Mouse (Mus musculus) bone marrow, adult 2 months (tissue): ENCODE data around the gene Ppm1g. TPM values are rescaled to one million over a fixed set of nuclear protein-coding genes. Genes with fewer than 3 reads are reported as not detected.
A peak's percentile ranks its signal among the peaks of the same experiment; 100 is the strongest.

Experiments
- H3K27ac ChIP-seq: fragments of 200-500 bp; 2 replicates; pipeline ENCODE4 v1.5.1; 2012; ENCODE audit warnings: low read depth, mild to moderate bottlenecking, control low read depth, inconsistent platforms, low read length; ENCODE audit not compliant: control insufficient read depth, poor library complexity, insufficient read depth
- H3K4me1 ChIP-seq: fragments of 200-500 bp; 2 replicates; pipeline ENCODE4 v1.6.1; 2011; ENCODE audit warnings: low read length; ENCODE audit not compliant: control insufficient read depth, insufficient read depth
- H3K4me3 ChIP-seq: fragments of 200-500 bp; replicated peaks from 2 replicates; pipeline ENCODE3; 2011; ENCODE audit warnings: mild to moderate bottlenecking, low read depth, low read length, control low read depth; ENCODE audit not compliant: control insufficient read depth
- CTCF ChIP-seq: fragments of 200-500 bp; IDR thresholded peaks from 2 replicates; pipeline ENCODE4 v1.5.1; 2011; ENCODE audit warnings: low read length, control low read depth; ENCODE audit not compliant: control insufficient read depth, insufficient read depth
- POLR2A ChIP-seq: fragments of 200-500 bp; IDR thresholded peaks from 2 replicates; pipeline ENCODE4 v1.6.1; 2011; ENCODE audit warnings: low read depth, mild to moderate bottlenecking, control low read depth, low read length, borderline replicate concordance; ENCODE audit not compliant: control insufficient read depth
- WGBS: fragments of 180-500 bp; shearing (Covaris S2); methylation state at CpG from one replicate; pipeline ENCODE4 v1.1.7; 2018; 5-methylcytosine and 5-hydroxymethylcytosine counted together
- polyA plus RNA-seq: library from polyadenylated mRNA; stranded (reverse); fragments of >200 nt; gene quantifications from 2 replicates; pipeline ENCODE4 v1.2.4, GENCODE M21; 2011; ENCODE audit warnings: low replicate concordance; ENCODE audit not compliant: missing spikeins, insufficient read depth, insufficient read length

Gene Ppm1g
- polyA plus RNA-seq, 1 experiment, result 147 TPM

- TF ChIP-seq POLR2A (no peak), CTCF (no peak)
- WGBS, result 94% methylated on average over 2 of the region's 2 CpGs
- no peak overlapping the region for H3K27ac ChIP-seq
- no peak overlapping the region for H3K4me3 ChIP-seq
- H3K4me1 ChIP-seq, result no peaks in the 10 kb centered on the region
Measured at GRCm38 (mm10) chr5:31203866-31204265, 16.6 kb downstream of the Ppm1g start.

GRCm38 (mm10) chr5:31202933-31203332 lies 17.6 kb downstream of the Ppm1g start:
- 86% methylated on average over 7 of the region's 7 CpGs for WGBS

GRCm38 (mm10) chr5:31201742-31202590 lies 18.5 kb downstream of the Ppm1g start, which contains the start of gene Zfp513:
TSS of gene Zfp513 (minus strand) at chr5:31202303.
- TF ChIP-seq CTCF (no peak), POLR2A (peak; percentile 82)
- Histone ChIP-seq H3K4me1 (no peaks in the 10 kb centered on the region), H3K27ac (peak within 1 kb of the TSS; percentile 73), H3K4me3 (peak within 1 kb of the TSS; percentile 72)
- under 1% methylated on average over 53 of the region's 53 CpGs for WGBS

More at GRCm38 (mm10) chr5:31202933-31203332, 17.6 kb downstream of the Ppm1g start:
- no peak overlapping the region for H3K27ac ChIP-seq
- H3K4me3 ChIP-seq, result no peak overlapping the region
- TF ChIP-seq POLR2A, result no peak
- TF ChIP-seq CTCF, result no peak
- H3K4me1 ChIP-seq, result no peaks in the 10 kb centered on the region

- Histone ChIP-seq H3K4me1 (no peaks in the 10 kb centered on the region), H3K27ac (peak overlapping the region; percentile 56), H3K4me3 (peak overlapping the region; percentile 72)
- WGBS, result 7% methylated on average over 13 of the region's 13 CpGs
- no peak for TF ChIP-seq CTCF
- no peak for TF ChIP-seq POLR2A
Measured at GRCm38 (mm10) chr5:31201042-31201741, 19.3 kb downstream of the Ppm1g start.

GRCm38 (mm10) chr5:31200327-31200768 lies 20.1 kb downstream of the Ppm1g start:
- Histone ChIP-seq H3K4me3 (no peak overlapping the region), H3K4me1 (no peaks in the 10 kb centered on the region), H3K27ac (no peak overlapping the region)
- TF ChIP-seq CTCF (no peak), POLR2A (peak; percentile 54; the same call in 1 of the 2 replicates)
- 90% methylated on average over 27 of the region's 27 CpGs for WGBS

DNA sequence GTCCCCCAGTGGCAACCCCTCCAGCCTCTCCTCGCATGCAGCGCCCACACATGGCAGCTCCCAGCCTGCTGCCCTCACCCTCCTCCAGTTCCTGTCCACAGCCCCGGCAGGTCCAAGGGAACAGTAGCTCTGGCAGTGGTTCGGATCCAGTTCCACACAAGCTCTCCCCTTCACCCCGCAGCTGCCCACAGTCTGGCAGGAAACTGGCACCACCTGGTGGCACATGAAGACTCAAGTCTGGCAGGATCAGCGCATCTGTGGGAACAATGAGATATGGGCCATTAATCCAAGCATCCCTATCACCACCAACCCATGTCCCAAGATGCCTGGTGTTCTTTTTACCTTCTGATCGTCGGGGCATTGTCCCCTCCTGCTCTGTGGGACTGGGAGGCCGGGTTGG lies 20.6 kb downstream of the Ppm1g start:
- Histone ChIP-seq H3K4me3 (no peak overlapping the region), H3K27ac (no peak overlapping the region), H3K4me1 (no peaks in the 10 kb centered on the region)
- TF ChIP-seq CTCF, result no peak
- no peak for TF ChIP-seq POLR2A
- WGBS, result 78% methylated on average over 9 of the region's 9 CpGs

GRCm38 (mm10) chr5:31199321-31199892 lies 21.1 kb downstream of the Ppm1g start:
- no peak overlapping the region for H3K27ac ChIP-seq

DNA sequence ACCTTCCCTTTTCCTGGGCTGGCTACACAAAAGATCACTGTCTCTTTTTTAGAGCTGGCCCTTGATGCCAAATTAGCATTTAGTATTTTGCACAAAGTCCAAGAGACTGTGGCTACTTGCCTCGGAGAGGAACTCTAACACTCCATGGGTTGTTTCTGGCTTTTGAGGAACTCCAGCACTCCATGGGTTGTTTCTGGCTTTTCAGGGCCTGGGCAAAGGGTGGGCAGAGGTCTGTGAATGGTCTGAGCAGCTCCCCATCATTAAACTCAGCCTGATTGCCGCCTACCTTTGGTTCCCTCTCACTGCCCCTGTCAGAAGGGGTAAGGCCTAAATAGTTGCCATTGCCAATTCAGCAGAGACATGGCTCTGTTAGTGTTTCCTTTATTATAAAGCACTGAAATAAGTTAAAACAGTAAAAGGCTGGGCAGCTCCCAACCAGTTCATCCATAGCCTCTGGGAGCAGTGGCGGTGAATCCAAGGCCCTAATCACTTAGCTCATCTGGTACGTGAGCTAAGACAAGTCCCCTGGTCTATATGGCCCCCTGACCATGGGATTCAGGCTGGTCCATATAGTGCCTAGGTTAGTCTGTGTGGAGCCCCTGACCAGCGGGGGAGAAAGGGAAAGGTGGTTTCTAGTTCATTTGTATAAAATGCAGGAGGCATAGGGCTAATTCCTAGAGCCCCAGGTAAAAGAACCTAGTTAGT lies 21.7 kb downstream of the Ppm1g start:
- WGBS, result 79% methylated on average over 5 of the region's 5 CpGs
- H3K27ac ChIP-seq, result no peak overlapping the region
- no peak overlapping the region for H3K4me3 ChIP-seq
- TF ChIP-seq POLR2A, result no peak
- no peak for TF ChIP-seq CTCF
- H3K4me1 ChIP-seq, result no peaks in the 10 kb centered on the region

More at GRCm38 (mm10) chr5:31199321-31199892, 21.1 kb downstream of the Ppm1g start:
- Histone ChIP-seq H3K4me1 (no peaks in the 10 kb centered on the region), H3K4me3 (no peak overlapping the region)
- 91% methylated on average over 19 of the region's 19 CpGs for WGBS
- no peak; the same call in 1 of the 2 replicates for TF ChIP-seq POLR2A
- no peak for TF ChIP-seq CTCF
